Mouse (Mus musculus) G1E-ER4 (cell line): ENCODE results near the gene Syngap1. TPM values are rescaled to one million over a fixed set of nuclear protein-coding genes. Genes with fewer than 3 reads are reported as not detected.

Experiments used
- GATA1 ChIP-seq: IDR thresholded peaks from one replicate; pipeline ENCODE4 v1.8.0; 2012; ENCODE audit warnings: low read length, inconsistent platforms
- polyA plus RNA-seq: library from polyadenylated mRNA; stranded (reverse); fragments of >175 nt; gene quantifications from 2 replicates; pipeline ENCODE4 v1.2.3, GENCODE M21; 2012

Syngap1 gene
- polyA plus RNA-seq, 1 experiment = 20.8 TPM

DNA sequence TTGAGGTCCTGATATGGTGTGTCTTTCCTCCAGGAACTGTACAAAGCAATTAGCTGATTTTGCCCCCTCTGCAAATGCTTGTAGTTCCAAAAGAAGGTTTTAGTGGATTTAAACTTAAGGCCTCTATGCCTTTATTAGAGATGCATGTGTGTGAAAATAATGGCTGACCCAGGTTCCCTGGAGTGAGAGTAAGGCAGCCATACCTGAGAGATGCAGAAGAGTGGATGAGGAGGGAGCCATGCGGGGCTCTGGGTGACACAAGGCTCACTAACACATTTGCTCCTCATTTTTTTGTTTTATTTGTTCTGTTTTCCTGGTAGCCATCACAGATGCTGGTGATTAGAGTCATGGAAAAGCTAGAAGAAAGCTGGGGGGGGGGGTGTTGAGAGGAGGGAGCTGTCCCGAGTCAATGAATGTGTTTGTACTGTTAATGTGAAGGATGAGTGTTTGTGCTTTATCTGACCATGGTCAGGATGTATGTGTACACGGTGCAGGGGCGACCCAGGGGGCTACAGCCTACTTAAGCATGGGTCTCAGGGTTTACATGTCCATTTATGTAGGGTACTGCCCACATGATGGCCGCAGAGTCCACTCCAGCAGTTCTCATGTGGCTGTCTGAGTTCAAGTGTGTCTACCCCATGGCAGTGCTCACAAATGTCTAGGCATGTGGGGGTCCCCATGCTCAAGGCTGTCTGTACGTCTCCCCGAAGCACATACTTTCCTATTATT lies 9.7 kb downstream of the Syngap1 start:
- no peak for TF ChIP-seq GATA1

GRCm38 (mm10) chr17:26951406-26951805 lies 10.4 kb downstream of the Syngap1 start:
- TF ChIP-seq GATA1 = no peak

- no peak for TF ChIP-seq GATA1
Observed at GRCm38 (mm10) chr17:26951952-26952877, 11.2 kb downstream of the Syngap1 start.

DNA sequence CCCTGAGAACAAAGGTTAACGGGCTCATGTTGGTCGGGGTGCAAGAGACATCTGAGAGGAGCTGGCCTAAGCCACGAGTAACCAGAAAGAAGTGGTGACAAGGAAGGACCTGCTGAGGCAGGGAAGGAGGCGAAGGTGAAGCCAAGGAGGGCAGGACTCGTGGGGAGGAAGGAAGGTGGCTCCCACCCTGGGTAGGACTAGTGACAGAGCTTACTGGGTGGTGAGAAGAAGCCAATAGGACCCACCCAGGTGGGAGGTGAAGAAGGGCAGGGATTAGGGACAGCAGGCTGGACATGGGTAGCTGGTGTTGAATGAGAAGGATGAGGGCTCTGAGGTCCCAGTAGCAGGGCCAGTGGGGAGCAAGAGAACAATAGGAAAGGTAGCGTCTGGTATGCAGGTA lies 12.1 kb downstream of the Syngap1 start:
- no peak for TF ChIP-seq GATA1

DNA sequence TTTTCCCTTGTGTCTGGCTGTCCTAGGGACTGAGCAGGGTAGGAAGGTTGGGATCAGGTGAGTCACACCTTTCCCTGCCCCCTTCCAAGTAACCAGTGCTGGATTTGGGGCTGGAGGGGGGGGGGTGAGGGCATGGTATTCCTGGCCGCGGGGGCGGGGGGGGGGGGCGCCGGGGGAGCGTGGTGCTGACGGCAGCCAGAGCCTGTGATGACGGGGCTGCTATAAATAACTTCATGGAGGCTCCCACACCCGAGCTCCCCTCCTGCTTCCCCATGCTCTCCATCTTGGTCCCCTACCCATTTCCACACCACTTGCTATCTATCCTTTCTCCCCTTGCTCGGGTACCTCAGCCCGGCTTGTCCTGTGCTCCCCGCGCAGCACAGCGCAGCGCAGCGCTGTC lies 12.7 kb downstream of the Syngap1 start:
- TF ChIP-seq GATA1 = no peak

DNA sequence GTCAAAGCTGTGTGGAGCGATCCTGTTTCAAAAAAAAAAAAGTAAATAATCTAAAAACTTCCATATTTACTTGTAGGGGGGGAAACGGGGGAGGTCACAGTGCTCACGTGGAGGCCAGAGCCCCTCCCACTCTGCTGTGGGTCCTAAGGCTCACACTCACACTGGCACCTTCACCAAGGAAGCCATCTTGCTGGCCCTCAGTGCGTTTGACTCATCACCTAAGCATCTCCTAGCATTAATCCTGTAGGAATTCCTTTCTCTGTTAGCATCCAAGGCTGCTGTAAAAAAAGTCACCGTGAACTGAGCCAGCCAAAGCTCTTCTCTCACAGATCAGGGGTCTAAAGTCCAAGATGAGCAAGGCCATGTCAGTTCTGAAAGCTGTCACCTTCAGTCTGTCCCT lies 15.3 kb downstream of the Syngap1 start:
- TF ChIP-seq GATA1 = no peak

DNA sequence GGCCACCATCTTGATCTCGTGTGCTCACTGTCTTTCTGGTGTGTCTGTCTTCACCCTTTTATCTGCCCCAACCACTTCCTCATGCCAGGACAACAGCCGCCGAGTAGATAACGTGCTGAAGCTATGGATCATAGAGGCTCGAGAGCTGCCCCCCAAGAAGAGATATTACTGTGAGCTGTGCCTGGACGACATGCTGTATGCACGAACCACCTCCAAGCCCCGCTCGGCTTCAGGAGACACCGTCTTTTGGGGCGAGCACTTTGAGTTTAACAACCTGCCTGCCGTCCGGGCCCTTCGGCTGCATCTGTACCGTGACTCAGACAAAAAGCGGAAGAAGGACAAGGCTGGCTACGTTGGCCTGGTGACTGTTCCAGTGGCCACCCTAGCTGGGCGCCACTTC lies 15.8 kb downstream of the Syngap1 start:
- TF ChIP-seq GATA1 = peak; percentile 83

GRCm38 (mm10) chr17:26957872-26958271 lies 16.8 kb downstream of the Syngap1 start:
- no peak for TF ChIP-seq GATA1

DNA sequence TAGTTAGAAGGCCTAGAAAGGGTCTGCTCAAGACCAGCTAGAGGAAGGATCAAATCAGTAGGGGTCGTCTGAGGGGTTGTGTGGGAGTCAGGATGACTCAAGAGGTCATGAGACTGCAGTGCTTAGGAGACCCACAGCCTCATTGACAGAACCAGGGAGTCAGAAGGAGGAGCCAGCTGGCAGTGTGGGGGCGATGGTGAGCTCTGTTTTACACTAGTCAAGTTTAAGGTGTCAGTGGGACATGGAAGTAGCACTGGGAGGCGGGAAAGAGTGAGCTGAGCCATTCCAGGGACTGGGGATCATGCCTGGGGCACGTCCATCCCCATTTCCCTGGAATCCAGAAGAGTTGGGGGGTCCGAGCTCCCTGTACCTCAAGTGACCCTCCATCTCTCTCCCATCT lies 17.8 kb downstream of the Syngap1 start:
- TF ChIP-seq GATA1 = no peak

DNA sequence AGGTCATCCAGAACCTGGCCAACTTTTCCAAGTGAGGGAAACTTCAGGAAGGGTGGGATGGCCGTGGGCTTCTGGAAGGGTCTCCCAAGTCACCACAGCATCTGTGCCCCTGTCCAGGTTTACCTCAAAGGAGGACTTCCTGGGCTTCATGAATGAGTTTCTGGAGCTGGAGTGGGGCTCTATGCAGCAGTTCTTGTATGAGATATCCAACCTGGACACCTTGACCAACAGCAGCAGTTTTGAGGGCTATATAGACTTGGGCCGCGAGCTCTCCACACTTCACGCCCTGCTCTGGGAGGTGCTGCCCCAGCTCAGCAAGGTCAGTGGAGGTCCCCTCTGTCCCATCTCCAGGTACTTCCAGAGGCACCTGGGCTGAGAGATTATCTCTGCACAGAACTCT lies 18.8 kb downstream of the Syngap1 start:
- TF ChIP-seq GATA1 = no peak

GRCm38 (mm10) chr17:26961572-26962240 lies 20.7 kb downstream of the Syngap1 start:
- TF ChIP-seq GATA1 = no peak

DNA sequence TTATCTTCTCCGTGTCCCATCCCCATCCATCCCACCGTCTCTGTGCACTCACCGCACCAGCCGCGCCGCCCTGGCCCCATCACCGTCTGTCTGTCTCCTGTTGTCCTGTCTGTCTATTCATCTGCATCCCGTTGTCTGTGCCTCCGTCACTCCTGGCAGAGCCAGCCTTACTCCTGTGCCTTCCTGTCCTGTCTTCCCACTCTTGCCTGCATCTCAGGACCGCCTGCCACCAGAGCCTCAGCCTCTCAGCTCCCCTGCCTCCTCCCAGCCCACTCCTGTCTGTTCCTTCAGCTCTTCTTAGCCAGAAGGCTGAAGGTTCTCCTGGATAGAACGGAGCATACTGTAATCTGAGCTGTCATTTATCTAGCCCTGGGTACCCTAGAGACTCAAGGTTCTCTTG lies 25.9 kb downstream of the Syngap1 start:
- no peak for TF ChIP-seq GATA1

DNA sequence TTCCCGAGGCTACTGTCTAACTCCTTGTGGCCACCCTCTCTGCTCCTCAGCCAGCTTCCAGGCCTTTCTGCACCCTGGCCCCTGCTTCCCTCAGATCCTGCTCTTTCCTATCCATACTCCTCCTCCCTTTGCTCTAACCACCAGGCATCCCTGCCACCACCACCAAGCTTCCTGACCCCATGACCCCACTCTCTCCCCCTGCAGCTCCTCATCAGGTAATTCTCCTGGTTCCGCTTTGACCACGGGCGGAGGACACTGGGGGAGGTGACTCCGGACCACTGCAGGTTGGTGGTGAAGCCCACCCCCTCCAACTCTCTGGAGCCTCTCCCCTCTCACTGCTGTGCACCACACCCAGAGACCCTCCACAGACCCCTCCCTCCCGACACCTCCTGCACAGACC lies 26.4 kb downstream of the Syngap1 start:
- TF ChIP-seq GATA1 = no peak

- TF ChIP-seq GATA1 = no peak
Observed at GRCm38 (mm10) chr17:26968200-26968611, 27.2 kb downstream of the Syngap1 start.

DNA sequence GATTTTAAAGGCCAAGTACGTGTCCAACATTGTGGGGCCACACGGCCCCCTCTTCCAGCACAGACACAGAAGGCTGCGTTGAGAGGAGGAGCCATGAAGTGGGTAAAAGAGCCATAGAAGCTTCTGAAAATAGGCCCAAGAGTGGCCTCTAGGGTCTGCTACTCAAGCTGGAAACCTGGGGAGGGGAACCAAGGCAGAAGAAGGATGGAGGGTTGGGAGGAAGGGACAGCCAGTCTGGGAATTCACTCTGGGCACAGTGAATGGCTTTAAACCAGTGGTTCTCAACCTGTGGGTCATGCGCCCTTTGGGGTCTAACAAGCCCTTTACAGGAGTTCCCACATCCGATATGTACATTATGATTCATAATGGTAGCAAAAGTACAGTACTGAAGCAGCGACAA lies 28.2 kb downstream of the Syngap1 start:
- no peak for TF ChIP-seq GATA1

GRCm38 (mm10) chr17:26970221-26970620 lies 29.2 kb downstream of the Syngap1 start:
- TF ChIP-seq GATA1 = no peak
